Mouse (Mus musculus) cerebellum, postnatal 25 days (tissue): ENCODE data around the gene Ppp2r5d.

ENCODE experiments used
- DNase-seq, 2 experiments: peaks; one replicate each; pipeline ENCODE4 v3.0.0; 2021; ENCODE audit warnings: mixed read lengths in 2 of 2

Gene Ppp2r5d

DNA sequence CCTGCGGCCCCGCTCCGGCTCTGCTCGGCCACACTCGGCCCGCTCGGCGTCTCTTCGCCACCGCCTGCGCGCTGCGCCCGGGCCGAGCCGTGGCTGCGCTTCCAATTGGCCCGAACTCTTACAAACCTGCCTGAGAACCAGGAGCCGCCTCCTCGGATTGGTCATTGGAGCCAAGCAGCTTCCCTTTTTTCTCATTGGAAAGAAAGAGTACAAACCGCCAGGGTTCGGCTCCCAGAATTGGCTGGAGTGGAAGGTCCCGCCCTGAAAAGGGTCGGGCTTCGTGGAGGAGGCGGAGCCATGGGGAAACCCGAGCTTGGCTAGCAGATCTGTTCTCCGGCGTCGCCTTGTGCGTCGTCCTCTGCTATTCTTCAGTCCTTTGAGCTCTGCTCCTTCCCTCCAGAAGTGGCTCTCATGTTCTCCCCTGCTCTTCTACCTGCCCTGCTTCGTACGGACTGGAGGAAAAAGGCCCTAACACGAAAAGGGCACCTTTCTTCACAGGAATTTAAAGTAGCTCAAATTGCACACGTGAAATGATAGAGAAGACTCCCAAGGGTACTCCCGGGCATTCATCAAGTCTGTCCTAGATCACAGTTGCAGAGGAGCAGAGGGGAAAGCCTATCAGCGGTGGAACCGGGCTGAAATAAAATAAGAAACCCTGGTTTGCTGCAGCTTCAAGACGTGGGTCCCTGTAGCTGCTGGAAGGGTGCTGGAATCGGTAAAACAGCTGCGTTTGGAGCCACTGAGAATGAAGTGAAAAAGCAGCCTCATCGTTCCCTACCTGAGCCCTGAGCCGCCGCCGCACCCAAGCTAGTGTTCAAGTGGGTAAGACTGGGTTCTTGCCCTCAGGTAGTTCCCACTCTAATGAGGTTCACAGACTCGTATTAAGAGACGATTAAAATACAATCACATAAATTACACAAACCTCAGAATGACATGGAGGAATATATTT lies at the start of gene Ppp2r5d:
Gene Ppp2r5d, minus strand, starts transcription at position 225 of the 949 bp plus-strand sequence.
- peak; percentile 95 for DNase-seq

DNA sequence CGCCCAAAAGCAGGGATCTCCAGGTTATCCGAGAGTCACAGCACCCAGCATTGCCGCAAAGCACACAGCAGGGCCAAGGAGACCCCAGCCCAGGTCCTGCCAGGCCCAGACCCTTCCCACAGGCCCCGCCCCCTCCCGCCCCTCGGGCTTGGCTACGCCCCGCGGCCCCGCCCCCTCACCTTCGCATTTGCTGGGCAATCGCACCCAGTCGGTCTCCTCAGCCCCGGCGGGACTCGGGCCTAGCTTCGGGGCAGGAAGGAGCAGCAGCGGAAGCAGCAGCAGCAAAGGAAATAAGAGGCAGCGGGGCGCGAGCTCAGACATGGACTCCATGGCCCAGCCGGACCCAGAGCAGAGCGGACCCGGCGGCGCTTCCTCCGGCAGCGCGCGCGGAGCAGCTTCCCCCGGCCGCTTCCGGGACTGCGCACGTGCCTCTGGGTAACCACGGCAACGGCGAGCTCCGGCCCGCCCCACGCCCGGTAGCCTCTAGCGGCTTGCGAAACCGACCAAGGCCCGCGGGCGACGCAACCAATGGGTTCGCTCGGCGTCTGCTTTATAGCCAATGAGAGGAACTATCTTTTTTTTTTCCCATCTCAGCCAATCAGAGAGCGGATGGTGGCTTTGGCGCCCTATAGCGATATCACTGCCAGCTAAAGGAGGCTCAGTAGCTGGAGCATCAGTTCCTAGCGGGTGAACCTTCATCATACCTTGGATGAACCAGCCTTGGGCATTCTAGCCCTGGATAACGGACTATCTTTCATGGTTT lies 47.1 kb upstream of the Ppp2r5d start, which contains the start of gene Cnpy3:
Gene Cnpy3, minus strand, starts transcription at position 421 of the 763 bp plus-strand sequence.
- peak; percentile 97 to 98 for DNase-seq

DNA sequence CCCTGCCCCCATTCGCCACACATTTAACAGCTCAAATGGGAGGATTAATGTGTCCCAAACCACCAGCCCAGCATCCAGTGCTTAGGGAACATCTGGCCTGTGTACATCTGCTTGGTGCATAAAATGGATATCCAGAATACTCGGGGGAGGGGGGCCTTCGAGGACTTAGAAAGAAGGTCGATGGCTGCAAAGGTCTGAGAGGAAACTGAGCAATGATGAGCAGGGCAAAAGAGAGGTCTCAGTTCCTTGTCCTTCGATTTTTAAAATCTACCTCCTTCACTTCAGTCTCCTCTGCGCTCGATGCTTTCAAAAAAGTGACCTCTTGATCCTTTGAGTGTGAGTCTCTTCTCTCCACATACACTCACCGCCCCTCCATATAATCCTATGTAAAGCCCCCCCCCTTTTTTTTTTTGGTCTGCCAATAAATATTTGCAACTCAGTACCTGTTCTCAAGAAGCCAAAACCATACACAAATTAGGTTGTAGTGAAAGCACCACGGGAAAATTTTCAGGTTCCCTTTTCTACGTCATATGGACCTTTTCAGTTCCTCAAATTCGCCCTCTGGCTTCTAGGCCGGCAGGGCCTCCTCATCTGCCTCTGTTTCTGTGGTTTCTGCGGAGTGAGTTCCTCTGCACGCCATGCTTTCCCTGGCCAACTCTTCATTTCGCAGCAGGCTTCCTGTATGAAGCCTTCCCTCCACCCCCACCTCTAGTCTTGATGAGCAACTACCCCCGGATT lies 46.3 kb upstream of the Ppp2r5d start:
- peak in 1 of 2 experiments; percentile 22 for DNase-seq

DNA sequence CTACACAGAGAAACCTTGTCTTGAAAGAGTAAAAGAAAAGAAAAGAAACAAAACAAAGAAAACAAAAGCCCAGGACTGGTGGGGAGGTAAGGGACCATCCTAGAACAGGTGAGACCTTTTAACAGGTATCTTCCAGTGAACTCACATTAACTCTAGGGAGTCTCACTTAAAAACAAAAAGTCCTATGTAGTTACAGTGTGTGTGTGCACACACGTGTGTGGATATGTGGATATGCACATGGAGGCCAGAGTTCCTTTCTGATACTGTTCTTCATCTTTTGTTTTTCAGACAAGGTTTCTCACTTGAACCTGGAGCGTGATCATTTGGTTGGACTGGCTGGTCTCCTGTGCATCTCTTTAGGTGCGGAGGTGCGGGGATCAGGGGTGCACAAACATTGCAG lies 45.7 kb upstream of the Ppp2r5d start:
- no peak for DNase-seq

DNA sequence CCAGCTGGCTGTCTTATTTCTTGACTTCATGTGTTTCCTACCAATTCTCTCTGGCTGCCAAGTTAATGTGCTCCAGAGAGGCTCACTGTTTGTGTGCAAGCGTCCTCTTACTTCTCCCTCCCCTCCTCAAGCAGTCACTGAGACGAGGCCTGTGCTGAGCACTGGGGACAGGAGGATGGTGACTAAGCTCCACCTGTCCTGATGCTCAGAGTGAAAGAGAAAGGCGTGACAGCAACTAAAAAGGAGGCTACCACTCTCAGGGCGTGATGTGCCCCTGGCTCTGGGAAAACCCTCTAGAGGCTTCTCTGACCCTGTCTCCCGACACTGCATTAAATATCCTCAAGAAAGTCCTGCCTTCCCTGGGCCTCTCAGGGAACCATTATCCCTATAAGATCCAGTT lies 44.4 kb upstream of the Ppp2r5d start:
- DNase-seq, result no peak

DNA sequence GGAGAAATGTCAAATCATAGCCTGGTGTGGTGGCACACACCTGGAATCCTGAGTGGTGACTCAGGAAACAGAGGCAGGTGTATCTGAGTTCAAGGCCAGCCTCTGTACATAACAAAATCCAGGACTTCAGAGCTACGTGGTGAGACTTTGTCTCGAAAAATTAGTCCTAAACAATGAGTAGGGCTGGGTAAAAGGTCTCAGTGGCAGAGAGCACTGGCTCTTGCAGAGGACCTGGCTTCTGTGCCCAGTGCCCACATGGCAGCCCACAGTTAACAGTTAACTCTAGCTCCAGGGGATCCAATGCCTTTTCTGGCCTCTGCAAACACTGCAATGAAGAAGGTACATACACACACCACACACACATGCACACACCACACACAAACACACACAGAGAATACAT lies 42.9 kb upstream of the Ppp2r5d start:
- DNase-seq, result no peak

DNA sequence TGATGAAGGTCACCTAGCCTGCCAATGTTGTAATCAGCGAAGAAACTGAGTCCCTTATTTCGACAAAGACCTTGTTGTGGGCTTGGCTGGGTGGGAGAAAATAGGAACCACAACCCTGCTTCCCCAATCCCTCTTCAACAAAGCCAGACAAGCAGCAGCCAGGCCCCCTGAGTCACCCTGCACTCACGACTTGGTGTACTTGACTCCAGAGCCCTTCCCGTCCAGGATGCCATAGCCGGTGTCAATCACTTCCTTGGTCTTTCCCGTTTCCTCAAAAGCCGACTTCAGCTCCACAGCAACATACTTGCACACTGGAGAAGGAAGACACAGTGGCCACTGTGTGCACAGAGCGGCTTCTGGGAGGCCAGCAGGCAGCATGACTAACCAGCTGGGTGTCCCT lies 42.3 kb upstream of the Ppp2r5d start:
- no peak for DNase-seq

DNA sequence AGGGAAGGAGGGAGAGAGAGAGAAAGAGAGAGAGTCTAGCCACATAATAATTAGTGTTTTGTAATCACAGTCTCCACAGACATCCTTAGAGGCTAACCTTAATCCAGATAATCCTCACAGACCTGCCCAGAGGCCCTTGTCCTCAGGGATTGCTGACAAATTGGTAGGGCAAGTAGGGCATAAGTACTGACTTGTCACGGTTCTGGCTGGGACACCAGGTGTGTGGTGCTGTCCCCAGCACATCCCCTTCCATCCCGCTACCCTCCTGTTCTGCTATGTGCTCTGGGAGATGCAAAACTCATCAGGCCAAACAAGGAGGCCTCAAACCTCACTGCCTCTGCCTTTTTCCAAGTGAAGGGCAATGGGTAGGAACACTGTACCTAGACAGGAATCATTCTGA lies 40.6 kb upstream of the Ppp2r5d start:
- no peak for DNase-seq

DNA sequence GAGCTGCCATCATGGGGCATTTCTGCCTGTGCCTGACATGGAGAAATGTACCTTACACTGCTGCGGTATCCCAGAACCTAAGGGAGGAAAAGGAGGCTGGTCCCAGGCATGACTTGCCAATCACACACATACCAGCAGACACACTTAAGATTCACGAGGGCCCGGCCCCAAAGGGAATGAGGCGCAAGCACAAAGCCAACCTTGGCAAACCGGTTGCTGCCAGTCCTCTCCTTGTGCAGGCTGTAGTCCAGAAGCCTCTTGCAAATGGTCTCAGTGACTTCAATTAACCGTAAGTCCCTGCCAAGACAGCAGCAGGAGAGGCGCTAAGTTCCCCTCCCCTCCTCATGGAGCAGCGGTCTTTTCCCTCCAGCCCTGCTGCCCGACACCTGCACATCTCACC lies 38.1 kb upstream of the Ppp2r5d start:
- no peak for DNase-seq

DNA sequence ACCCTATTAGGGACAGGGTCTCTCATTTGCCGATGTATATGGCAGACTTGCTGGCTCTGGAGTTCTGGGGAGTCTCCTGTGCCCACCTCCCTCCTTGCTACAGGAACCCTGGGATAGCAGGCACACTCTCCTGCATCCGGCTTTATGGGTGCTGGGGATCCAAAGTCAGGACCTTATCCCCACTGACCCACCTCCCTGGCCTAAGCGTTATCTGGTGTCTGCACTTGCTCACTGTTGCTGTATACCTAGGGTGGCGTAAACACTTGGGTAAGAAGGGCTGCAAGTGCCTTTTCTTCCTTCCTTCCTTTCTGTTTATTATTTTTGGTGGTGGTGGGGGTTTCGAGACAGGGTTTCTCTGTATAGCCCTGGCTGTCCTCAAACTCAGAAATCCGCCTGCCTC lies 36.4 kb upstream of the Ppp2r5d start:
- DNase-seq, result no peak

DNA sequence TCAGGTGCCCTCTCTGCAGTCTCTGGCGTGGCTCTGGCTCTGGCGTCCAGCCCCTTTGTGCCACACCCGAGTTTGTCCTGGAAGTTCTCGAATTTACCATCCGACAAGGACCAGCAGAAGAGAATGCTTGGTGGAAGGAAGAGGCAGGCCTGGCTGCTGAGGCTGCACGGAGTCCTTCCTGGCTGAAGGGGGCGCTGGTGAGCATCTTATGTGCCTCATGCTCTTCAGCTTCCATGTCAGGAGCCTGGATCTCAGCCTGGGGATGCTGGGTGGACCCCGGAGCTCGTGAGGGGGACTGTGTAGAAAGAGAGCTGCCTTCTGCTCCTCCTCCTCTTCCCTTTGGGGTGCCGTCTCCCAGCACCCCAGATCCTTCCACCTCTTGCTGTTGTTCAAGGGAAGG lies 31.2 kb upstream of the Ppp2r5d start:
- DNase-seq, result peak; percentile 29 to 49

DNA sequence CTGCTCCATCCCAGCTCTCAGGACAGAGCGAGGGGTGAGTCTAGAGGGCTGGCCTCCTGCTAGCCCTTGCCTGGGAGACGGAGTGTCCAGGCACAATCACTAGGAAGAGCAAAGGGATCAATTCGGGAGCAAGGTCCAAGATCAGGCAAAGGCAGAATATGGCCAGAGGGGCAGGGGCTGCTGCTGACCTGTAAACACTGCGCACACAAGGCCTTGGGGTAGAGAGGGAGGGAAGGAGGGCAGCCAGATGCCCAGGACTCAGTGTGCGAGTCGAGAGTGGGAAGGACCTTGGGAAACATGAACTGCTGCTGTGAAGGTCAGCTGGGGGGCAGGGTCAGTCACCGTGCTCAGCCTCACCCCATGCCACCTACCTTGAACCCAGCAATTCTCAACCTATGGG lies 30.4 kb upstream of the Ppp2r5d start:
- no peak for DNase-seq

DNA sequence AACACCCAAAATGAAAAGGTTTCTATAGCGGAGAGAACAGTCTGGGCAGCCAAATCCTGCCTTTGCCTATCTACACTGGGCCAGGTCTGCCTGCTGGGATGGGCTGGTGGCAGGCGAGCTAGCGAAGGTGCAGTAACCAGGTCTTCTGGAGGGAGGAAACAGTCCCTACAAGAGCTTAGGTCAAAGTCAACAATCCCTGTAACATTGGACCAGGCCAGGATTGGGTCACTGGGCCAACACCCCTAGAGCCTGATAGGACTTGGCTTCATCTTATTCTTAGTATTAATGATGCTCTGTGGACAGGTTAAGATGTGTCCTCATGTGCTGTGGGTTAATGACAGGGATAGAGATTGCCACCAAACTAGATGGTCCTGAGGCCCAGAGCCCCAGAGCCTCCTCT lies 29.1 kb upstream of the Ppp2r5d start:
- no peak for DNase-seq

DNA sequence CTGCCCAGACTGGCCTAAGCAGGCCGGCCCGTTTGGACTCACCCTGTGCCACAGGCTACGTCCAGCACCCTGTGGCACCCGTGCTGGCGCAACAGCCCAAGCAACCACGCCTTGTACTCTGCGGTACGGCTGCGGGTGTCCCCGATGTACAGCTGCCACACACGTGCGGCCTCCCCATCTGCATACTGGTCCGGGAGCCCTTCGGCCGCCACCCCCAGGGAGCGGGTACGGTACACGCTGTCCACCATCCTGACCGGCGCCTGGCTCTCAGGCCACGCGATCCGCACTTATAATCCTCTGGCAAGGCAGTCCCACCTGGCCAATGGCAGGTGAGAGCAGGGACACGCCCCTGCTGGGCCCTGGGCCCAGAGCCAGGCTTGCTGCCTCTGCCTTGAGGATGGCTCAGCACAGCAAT lies 24.0 kb upstream of the Ppp2r5d start, which contains the start of gene Gnmt:
Gene Gnmt, minus strand, starts transcription at position 265 of the 415 bp plus-strand sequence.
- DNase-seq, result peak; percentile 91 to 95

DNA sequence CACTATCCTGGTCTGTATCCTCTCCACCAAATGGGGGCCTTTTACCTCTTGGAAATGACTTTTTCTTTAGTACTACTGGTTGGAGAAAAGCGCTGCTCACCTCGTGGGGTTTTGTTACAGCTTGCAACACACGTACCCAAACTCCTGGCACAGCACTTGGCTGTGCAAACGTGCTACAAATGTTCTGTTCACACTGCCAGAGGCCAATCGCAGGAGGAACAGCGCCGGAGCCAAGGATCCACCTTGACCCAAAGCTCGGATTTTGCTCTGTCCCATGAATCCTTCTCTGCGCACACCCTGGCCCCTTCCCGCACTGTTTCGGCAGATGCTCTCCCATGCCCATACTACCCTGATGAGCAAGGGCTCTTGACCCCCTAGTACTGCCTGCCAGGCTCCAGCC lies 23.6 kb upstream of the Ppp2r5d start:
- DNase-seq, result no peak

DNA sequence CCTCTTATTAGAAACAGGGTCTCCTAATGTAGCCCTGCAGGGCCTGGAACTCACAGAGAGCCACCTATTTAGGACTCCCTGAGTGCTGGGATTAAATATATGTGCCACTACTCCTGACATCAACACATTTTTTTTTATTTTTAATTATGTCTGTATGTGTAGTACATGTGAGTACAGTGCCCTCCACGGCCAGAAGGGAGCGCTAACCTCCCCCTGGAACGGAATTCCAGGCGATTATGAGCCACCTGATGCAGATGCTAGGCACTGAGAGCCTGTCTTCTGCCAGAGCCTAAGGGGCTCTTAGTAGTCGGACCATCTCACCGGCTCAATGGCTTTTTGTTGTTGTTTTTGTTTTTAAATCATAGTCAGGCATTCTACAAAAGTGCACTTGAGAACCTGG lies 23.1 kb upstream of the Ppp2r5d start:
- DNase-seq, result peak; percentile 35 to 68

DNA sequence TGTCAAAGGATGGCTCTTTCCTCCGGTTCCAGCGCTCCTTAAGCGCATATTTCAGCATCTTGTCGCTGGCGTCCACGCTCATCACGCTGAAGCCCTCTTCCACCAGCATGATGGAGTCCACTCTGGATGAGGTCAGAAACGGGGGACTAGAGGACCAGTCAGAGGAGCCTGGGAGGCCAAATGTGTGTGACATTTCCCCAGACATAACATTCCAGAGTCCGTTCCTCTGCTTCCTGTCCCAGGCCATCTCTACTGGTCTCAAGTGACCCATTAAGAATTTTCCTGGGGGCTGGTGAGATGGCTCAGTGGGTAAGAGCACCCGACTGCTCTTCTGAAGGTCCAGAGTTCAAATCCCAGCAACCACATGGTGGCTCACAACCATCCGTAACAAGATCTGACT lies 22.4 kb upstream of the Ppp2r5d start:
- DNase-seq, result no peak

DNA sequence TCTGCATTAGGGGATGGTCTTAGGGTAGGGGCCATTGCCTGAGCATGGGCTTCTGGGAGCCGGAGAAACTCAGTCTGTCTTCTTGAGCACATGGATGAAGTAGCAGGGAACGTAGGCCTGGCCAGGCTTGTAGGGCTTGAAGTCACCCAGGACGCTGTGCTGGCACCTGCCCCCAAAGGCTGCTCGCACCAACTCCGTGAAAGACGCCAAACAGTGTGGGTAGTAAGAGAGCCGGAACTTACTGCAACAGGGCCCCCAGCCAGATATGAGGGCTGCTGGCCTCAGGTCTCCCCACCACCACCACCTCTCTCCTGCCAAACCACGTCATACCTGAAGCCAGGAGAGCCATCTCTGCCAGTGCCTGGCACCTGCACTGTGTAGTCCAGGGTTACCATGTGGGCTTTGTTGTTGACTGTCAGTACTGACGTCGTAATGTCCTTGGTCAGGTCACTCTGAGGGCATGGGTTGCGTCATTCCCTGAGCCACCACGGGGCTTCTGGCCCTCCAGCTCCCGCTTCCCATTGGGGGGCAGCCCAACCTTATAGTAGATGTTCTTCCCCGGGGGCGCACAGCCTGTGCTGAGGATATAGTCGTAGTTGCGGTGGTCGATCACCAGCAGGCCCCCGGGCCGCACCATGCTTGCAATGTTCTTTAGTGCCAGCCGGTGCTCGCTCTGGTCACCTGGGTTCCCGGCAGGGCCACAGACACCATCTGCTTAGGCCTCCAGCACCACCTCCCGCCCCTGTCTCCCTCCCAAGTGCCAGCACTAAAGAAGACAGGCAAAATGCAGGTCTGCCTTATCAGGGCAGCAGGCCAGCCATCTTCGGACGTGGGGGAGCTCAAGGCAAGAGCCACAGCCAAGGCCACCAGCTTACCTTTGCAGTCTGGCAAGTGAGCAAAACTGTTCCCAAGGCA lies 21.1 kb upstream of the Ppp2r5d start:
- peak; percentile 83 to 85 for DNase-seq

DNA sequence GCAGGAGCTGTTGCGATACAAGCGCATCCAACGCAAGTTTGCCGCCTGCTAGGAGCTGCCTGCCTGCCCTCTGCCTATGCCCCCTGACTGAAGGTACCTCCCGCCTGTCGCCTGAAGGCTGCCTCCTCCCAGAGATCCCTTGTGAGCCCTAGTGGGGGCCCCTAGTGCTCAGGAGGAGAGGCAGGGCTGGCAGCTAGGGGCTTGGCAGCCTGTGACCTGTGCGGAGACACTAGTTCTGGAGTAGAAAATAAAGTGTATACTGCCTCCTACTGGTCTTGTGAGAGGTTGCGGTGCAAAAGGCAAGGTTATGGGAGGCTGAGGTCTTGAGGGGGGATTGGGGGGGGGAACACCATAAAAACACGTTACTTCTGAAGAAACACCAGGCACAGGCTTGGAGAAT lies 20.4 kb upstream of the Ppp2r5d start:
- peak; percentile 43 to 50 for DNase-seq

DNA sequence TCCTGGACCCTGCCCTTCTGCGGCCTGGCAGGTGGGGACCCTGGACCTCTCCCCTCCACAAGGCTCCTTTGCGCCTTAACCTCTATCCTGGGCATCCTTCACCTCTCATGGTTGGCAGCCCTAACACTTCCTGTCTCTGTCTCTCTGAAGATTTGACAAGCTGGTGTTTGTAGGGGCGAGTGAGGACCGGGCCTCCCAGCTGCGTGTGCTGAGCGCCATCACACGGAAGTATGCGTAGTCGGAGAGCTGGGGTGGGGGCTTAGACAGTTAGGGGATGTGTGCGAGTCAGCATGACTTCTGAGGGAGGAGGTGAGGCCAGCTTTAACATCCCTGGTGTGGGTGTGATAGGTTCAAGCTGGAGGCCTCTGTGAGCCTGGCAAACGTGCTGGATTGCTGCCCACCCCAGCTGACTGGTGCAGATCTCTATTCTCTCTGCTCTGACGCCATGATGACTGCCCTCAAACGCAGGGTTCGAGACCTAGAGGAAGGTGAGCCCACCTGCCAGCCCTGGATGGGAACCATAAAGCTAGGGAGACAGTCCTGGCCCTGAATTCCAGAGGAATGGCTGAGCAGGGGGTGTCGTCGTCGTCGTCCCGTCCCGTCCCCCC lies 19.7 kb upstream of the Ppp2r5d start:
- DNase-seq, result peak in 1 of 2 experiments; percentile 20

DNA sequence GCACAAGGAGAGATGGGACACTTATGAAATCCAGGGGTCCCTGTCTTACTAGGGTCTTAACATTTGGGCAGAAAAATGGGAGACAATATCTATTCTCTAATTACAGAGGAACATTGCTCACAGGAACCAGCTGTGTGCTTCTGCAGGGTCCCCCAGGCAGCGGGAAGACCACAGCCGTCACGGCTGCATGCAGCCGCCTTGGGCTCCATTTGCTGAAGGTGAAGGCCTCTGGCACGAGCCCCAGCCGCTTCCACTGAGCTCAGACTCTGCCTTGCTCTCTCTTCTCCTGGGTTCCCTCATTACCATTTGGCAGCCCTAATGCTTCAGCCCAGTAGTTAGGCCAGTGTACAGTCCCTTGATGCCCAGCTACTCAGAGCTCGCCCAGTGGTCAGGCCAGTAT lies 16.2 kb upstream of the Ppp2r5d start:
- no peak for DNase-seq
